ENCODE assay signal across 11 mouse cellular contexts in genomic region chr11:88523511-88523910, GRCm38 (mm10).
A peak's percentile ranks its signal among the peaks of the same experiment; 100 is the strongest.
DNase-seq lines count a peak whose midpoint lies in the region; ATAC-seq lines count a peak whose summit lies in the region.
"Had no signal": no experiment of that assay in that cellular context is flagged by ENCODE, and none has a peak within 500 bp of the region (broad histone marks: within the 10 kb centered on the region; RNA-seq: fewer than 3 reads in every experiment).

No protein-coding gene starts in this region.

- H3K27me3 ChIP-seq in heart, embryonic 11.5 days (ENCODE audit: control insufficient read depth, insufficient read depth, low read length), result no peaks in the 10 kb centered on the region
- H3K27me3 ChIP-seq in midbrain, embryonic 10.5 days (ENCODE audit: low read depth, poor library complexity, severe bottlenecking), result no peaks in the 10 kb centered on the region
- no peaks in the 10 kb centered on the region for H3K27me3 ChIP-seq in midbrain, embryonic 11.5 days (ENCODE audit: control insufficient read depth, insufficient read depth, low read length)
- H3K27me3 ChIP-seq in hindbrain, embryonic 15.5 days, result no peaks in the 10 kb centered on the region
- H3K27me3 ChIP-seq: CH12.LX; neural tube, embryonic 12.5 days had no signal

- no peaks in the 10 kb centered on the region for H3K36me3 ChIP-seq in heart, embryonic 11.5 days (ENCODE audit: control insufficient read depth, insufficient read depth, low read length)
- peaks cover 35% of the 10 kb centered on the region for H3K36me3 ChIP-seq in midbrain, embryonic 10.5 days
- H3K36me3 ChIP-seq in midbrain, embryonic 11.5 days (ENCODE audit: control insufficient read depth, insufficient read depth, low read length), result no peaks in the 10 kb centered on the region
- no peaks in the 10 kb centered on the region for H3K36me3 ChIP-seq in hindbrain, embryonic 15.5 days

- H3K4me2 ChIP-seq in heart, embryonic 11.5 days, result no peak overlapping the region
- H3K4me2 ChIP-seq in midbrain, embryonic 11.5 days, result no peak overlapping the region
- H3K4me2 ChIP-seq in hindbrain, embryonic 15.5 days, result no peak overlapping the region
- H3K4me2 ChIP-seq: neural tube, embryonic 12.5 days had no signal

- peak overlapping the region; percentile 90 for H3K27ac ChIP-seq in heart, embryonic 11.5 days (ENCODE audit: low read depth, low read length)
- peak overlapping the region; percentile 77 for H3K27ac ChIP-seq in midbrain, embryonic 10.5 days (replicated peaks)
- no peak overlapping the region for H3K27ac ChIP-seq in midbrain, embryonic 11.5 days (ENCODE audit: low read depth, low read length)
- peak overlapping the region; percentile 78 for H3K27ac ChIP-seq in hindbrain, embryonic 15.5 days (replicated peaks)
- H3K27ac ChIP-seq: neural tube, embryonic 12.5 days had no signal

- 41% methylated on average over 6 of the region's 6 CpGs for WGBS in heart, embryonic 11.5 days (ENCODE audit: insufficient replicate concordance)
- 67% methylated on average over 6 of the region's 6 CpGs for WGBS in midbrain, embryonic 10.5 days
- whole genome bisulfite sequencing in midbrain, embryonic 11.5 days, result 60% methylated on average over 6 of the region's 6 CpGs
- WGBS in hindbrain, embryonic 15.5 days, result 51% methylated on average over 6 of the region's 6 CpGs

- no peaks in the 10 kb centered on the region for H3K9me3 ChIP-seq in heart, embryonic 11.5 days (replicated peaks; ENCODE audit: control insufficient read depth, low read length)
- no peaks in the 10 kb centered on the region for H3K9me3 ChIP-seq in midbrain, embryonic 10.5 days (replicated peaks)
- H3K9me3 ChIP-seq in midbrain, embryonic 11.5 days (ENCODE audit: control insufficient read depth, low read length), result no peaks in the 10 kb centered on the region
- H3K9me3 ChIP-seq in hindbrain, embryonic 15.5 days, result no peaks in the 10 kb centered on the region
- H3K9me3 ChIP-seq: neural tube, embryonic 12.5 days had no signal

- ATAC-seq in heart, embryonic 11.5 days (replicated peaks; ENCODE audit: insufficient number of reproducible peaks, low FRiP score, low TSS enrichment), result no peak
- no peak for ATAC-seq in midbrain, embryonic 11.5 days (ENCODE audit: low FRiP score)
- no peak for ATAC-seq in hindbrain, embryonic 15.5 days (ENCODE audit: low FRiP score, low read depth)

- no peak overlapping the region for H3K9ac ChIP-seq in heart, embryonic 11.5 days (ENCODE audit: low read depth, low read length)
- no peak overlapping the region for H3K9ac ChIP-seq in midbrain, embryonic 11.5 days (ENCODE audit: low read length)
- H3K9ac ChIP-seq in hindbrain, embryonic 15.5 days, result no peak overlapping the region
- H3K9ac ChIP-seq: neural tube, embryonic 12.5 days had no signal

- H3K4me3 ChIP-seq in heart, embryonic 11.5 days (ENCODE audit: low read depth, low read length), result no peak overlapping the region
- H3K4me3 ChIP-seq in midbrain, embryonic 10.5 days, result no peak overlapping the region
- no peak overlapping the region for H3K4me3 ChIP-seq in midbrain, embryonic 11.5 days (ENCODE audit: low read depth, low read length)
- no peak overlapping the region for H3K4me3 ChIP-seq in hindbrain, embryonic 15.5 days
- H3K4me3 ChIP-seq: neural tube, embryonic 12.5 days had no signal

- no peak for DNase-seq in heart, postnatal 14 days
- DNase-seq in midbrain, embryonic 10.5 days (ENCODE audit: low spot score), result no peak
- DNase-seq in midbrain, embryonic 11.5 days (ENCODE audit: low spot score, missing footprints), result no peak
- peak; percentile 61 for DNase-seq in cerebellum, adult 9-11 months
- DNase-seq in urinary bladder, postnatal 4 days (ENCODE audit: low spot score in 2 of 2), result no peak
- DNase-seq in adrenal gland, postnatal 10 days, result no peak
- DNase-seq: thymus, postnatal 25 days had no signal

- H3K4me1 ChIP-seq in heart, embryonic 11.5 days (ENCODE audit: control insufficient read depth, insufficient read depth, low read length), result peaks cover 74% of the 10 kb centered on the region
- H3K4me1 ChIP-seq in midbrain, embryonic 10.5 days, result peaks cover 86% of the 10 kb centered on the region
- H3K4me1 ChIP-seq in midbrain, embryonic 11.5 days (ENCODE audit: control insufficient read depth, insufficient read depth, low read length), result peaks cover 71% of the 10 kb centered on the region
- peaks cover 85% of the 10 kb centered on the region for H3K4me1 ChIP-seq in hindbrain, embryonic 15.5 days (replicated peaks)

- intact Hi-C loops in heart, postnatal 14 days (cut with DNase I), result no loop called here
